Mouse (Mus musculus): Measurements from ENCODE around the gene Tuft1. TPM values are rescaled to one million over a fixed set of nuclear protein-coding genes. Genes with fewer than 3 reads are reported as not detected.

Gene Tuft1
- polyA plus RNA-seq, 1 experiment from 2014 or later = 3.9 TPM

GRCm38 (mm10) chr3:94567242-94567641, 91.4 kb downstream of the Tuft1 start:
- no peak for DNase-seq (ENCODE audit: low spot score)
- Histone ChIP-seq H3K36me3 (no peaks in the 10 kb centered on the region; the same call in 1 of the 2 replicates), H3K4me1 (peaks cover 8% of the 10 kb centered on the region; the same call in 1 of the 2 replicates), H3K27me3 (ENCODE audit: low read depth, poor library complexity, severe bottlenecking) (no peaks in the 10 kb centered on the region), H3K4me3 (no peak overlapping the region), H3K9me3 (replicated peaks) (no peaks in the 10 kb centered on the region), H3K27ac (replicated peaks) (no peak overlapping the region)
- 80% methylated on average over 2 of the region's 2 CpGs for WGBS

- Histone ChIP-seq H3K9me3 (replicated peaks) (no peaks in the 10 kb centered on the region), H3K36me3 (peaks cover 9% of the 10 kb centered on the region), H3K4me1 (peaks cover 8% of the 10 kb centered on the region; the same call in 1 of the 2 replicates), H3K27me3 (ENCODE audit: low read depth, poor library complexity, severe bottlenecking) (no peaks in the 10 kb centered on the region), H3K27ac (replicated peaks) (no peak overlapping the region), H3K4me3 (no peak overlapping the region)
- WGBS = 85% methylated on average over 2 of the region's 2 CpGs
- DNase-seq (ENCODE audit: low spot score) = no peak
These were observed 93.1 kb downstream of the Tuft1 start for GRCm38 (mm10) chr3:94565557-94565956.

- no peaks in the 10 kb centered on the region for H3K9me3 ChIP-seq (replicated peaks)
- no peak overlapping the region for H3K4me3 ChIP-seq
- no peak overlapping the region for H3K27ac ChIP-seq (replicated peaks)
- H3K27me3 ChIP-seq (ENCODE audit: low read depth, poor library complexity, severe bottlenecking) = no peaks in the 10 kb centered on the region
- DNase-seq (ENCODE audit: low spot score) = no peak
- peaks cover 8% of the 10 kb centered on the region; the same call in 1 of the 2 replicates for H3K4me1 ChIP-seq
- H3K36me3 ChIP-seq = peaks cover 13% of the 10 kb centered on the region
- WGBS = 81% methylated on average over 3 of the region's 3 CpGs
These were observed 93.5 kb downstream of the Tuft1 start for GRCm38 (mm10) chr3:94565127-94565526.

GRCm38 (mm10) chr3:94564356-94565010, 94.2 kb downstream of the Tuft1 start:
- no peaks in the 10 kb centered on the region for H3K27me3 ChIP-seq (ENCODE audit: low read depth, poor library complexity, severe bottlenecking)
- H3K36me3 ChIP-seq = peaks cover 20% of the 10 kb centered on the region
- no peaks in the 10 kb centered on the region for H3K9me3 ChIP-seq (replicated peaks)
- peaks cover 8% of the 10 kb centered on the region; the same call in 1 of the 2 replicates for H3K4me1 ChIP-seq
- H3K27ac ChIP-seq (replicated peaks) = no peak overlapping the region
- 83% methylated on average over 4 of the region's 4 CpGs for WGBS
- no peak for DNase-seq (ENCODE audit: low spot score)
- H3K4me3 ChIP-seq = no peak overlapping the region

- WGBS = 81% methylated on average over 3 of the region's 3 CpGs
- Histone ChIP-seq H3K4me1 (peaks cover 8% of the 10 kb centered on the region; the same call in 1 of the 2 replicates), H3K4me3 (no peak overlapping the region), H3K27ac (replicated peaks) (no peak overlapping the region), H3K9me3 (replicated peaks) (no peaks in the 10 kb centered on the region), H3K27me3 (ENCODE audit: low read depth, poor library complexity, severe bottlenecking) (no peaks in the 10 kb centered on the region), H3K36me3 (peaks cover 33% of the 10 kb centered on the region)
- DNase-seq (ENCODE audit: low spot score) = no peak
These were observed 95.5 kb downstream of the Tuft1 start for GRCm38 (mm10) chr3:94563163-94563562.

Other genes with a start within 250 kb of the Tuft1 start
- 45.2 and 53.8 TPM in 2 replicates for gene Tdrkh, start 245.6 kb downstream of the Tuft1 start, polyA plus RNA-seq (2016; fragmentation: Nextera tagmentation; extraction: Ambion mirVana)
- gene Mrpl9, start 215.6 kb downstream of the Tuft1 start, polyA plus RNA-seq (2016; fragmentation: Nextera tagmentation; extraction: Ambion mirVana) = 71.7 and 72.9 TPM in 2 replicates
- gene Oaz3, start 215.0 kb downstream of the Tuft1 start, polyA plus RNA-seq (2016; fragmentation: Nextera tagmentation; extraction: Ambion mirVana) = 0.58 and 0.65 TPM in 2 replicates
- 69.0 and 128 TPM in 2 replicates for gene Celf3, start 180.6 kb downstream of the Tuft1 start, polyA plus RNA-seq (2016; fragmentation: Nextera tagmentation; extraction: Ambion mirVana)
- gene Riiad1, start 178.5 kb downstream of the Tuft1 start, polyA plus RNA-seq (2016; fragmentation: Nextera tagmentation; extraction: Ambion mirVana) = 8.4 and 12.5 TPM in 2 replicates
- gene Snx27, start 76.2 kb downstream of the Tuft1 start, polyA plus RNA-seq (2016; fragmentation: Nextera tagmentation; extraction: Ambion mirVana) = 44.8 and 48.6 TPM in 2 replicates
- not detected in 2 replicates for gene Gm10972, start 15.8 kb downstream of the Tuft1 start, polyA plus RNA-seq (2016; fragmentation: Nextera tagmentation; extraction: Ambion mirVana)
- not detected in 2 replicates for gene Selenbp2, start 34.7 kb upstream of the Tuft1 start, polyA plus RNA-seq (2016; fragmentation: Nextera tagmentation; extraction: Ambion mirVana)
- gene Cgn, start 127.6 kb upstream of the Tuft1 start, polyA plus RNA-seq (2016; fragmentation: Nextera tagmentation; extraction: Ambion mirVana) = 5.7 and 5.9 TPM in 2 replicates
- 17.9 and 21.7 TPM in 2 replicates for gene Pogz, start 178.7 kb upstream of the Tuft1 start, polyA plus RNA-seq (2016; fragmentation: Nextera tagmentation; extraction: Ambion mirVana)
- gene Psmb4, start 228.1 kb upstream of the Tuft1 start, polyA plus RNA-seq (2016; fragmentation: Nextera tagmentation; extraction: Ambion mirVana) = 349 and 357 TPM in 2 replicates

All from midbrain, embryonic 10.5 days (tissue).